Mouse (Mus musculus): ENCODE measurements around the gene B9d1.
A peak's percentile ranks its signal among the peaks of the same experiment; 100 is the strongest.

GRCm38 (mm10) chr11:61535530-61535929 is 30.6 kb downstream of the B9d1 start:
- 0 out of 2 replicates have a peak, but pooled peaks have one; percentile 14 for TF ChIP-seq CTCF (IDR thresholded peaks at IDR 0.05)
- TF ChIP-seq POLR2A (IDR thresholded peaks at IDR 0.05; ENCODE audit: insufficient read depth, low read depth, low read length): no peak
- TF ChIP-seq EP300 (IDR thresholded peaks at IDR 0.05; ENCODE audit: insufficient read depth, low read depth, low read length): no peak
